Mouse (Mus musculus) liver, embryonic 14.5 days (tissue): ENCODE measurements at regions not wholly inside any gene's neighbourhood (a gene's known extent, or its start where the extent isn't known, plus 50 kb on each side); places are given as distances from the start of the nearest gene placed in this dataset.

Experiments
- CTCF ChIP-seq: IDR thresholded peaks from 2 replicates; pipeline ENCODE4 v1.5.1; 2016; ENCODE audit warnings: antibody characterized with exemption, low read depth, control low read depth
- EP300 ChIP-seq: IDR thresholded peaks from 2 replicates; pipeline ENCODE4 v1.6.1; 2016; ENCODE audit warnings: antibody characterized with exemption, low read depth

GRCm38 (mm10) chr1:83862128-83862527 lies 454.1 kb upstream of the Sphkap start:
- TF ChIP-seq CTCF (no peak), EP300 (no peak)
